Mouse (Mus musculus) liver, embryonic 16.5 days (tissue): ENCODE results near the gene Mvb12b. TPM values are rescaled to one million over a fixed set of nuclear protein-coding genes. Genes with fewer than 3 reads are reported as not detected.

ENCODE experiments used
- ATAC-seq: fragments of 200-750 bp; cut with Nextera tagmentation; 2 replicates; pipeline ENCODE4 v1.8.0; 2017; ENCODE audit warnings: low read depth, mild to moderate bottlenecking, moderate number of reproducible peaks, moderate library complexity
- H3K27ac ChIP-seq: fragments of 300-500 bp; sonication (generic); 2 replicates; pipeline ENCODE4 v1.5.1; 2014; ENCODE audit warnings: mild to moderate bottlenecking, low read length
- H3K27me3 ChIP-seq: fragments of 300-500 bp; sonication (generic); 2 replicates; pipeline ENCODE4 v1.6.1; 2014; ENCODE audit warnings: low read depth, low read length, mixed read lengths; ENCODE audit not compliant: control insufficient read depth, insufficient read depth
- H3K36me3 ChIP-seq: fragments of 300-500 bp; sonication (generic); 2 replicates; pipeline ENCODE4 v1.6.1; 2014; ENCODE audit warnings: mild to moderate bottlenecking; ENCODE audit not compliant: control insufficient read depth, insufficient read depth
- H3K4me1 ChIP-seq: fragments of 300-500 bp; sonication (generic); 2 replicates; pipeline ENCODE4 v1.6.1; 2014; ENCODE audit warnings: low read depth, low read length, mixed read lengths; ENCODE audit not compliant: control insufficient read depth
- H3K4me2 ChIP-seq: fragments of 300-500 bp; sonication (generic); 2 replicates; pipeline ENCODE4 v1.6.1; 2014; ENCODE audit warnings: low read depth, low read length, mixed read lengths
- H3K4me3 ChIP-seq: fragments of 300-500 bp; sonication (generic); 2 replicates; pipeline ENCODE4 v1.5.1; 2014; ENCODE audit warnings: low read depth, mild to moderate bottlenecking, low read length
- H3K9ac ChIP-seq: fragments of 300-500 bp; sonication (generic); 2 replicates; pipeline ENCODE4 v1.6.1; 2014; ENCODE audit warnings: low read depth, low read length
- H3K9me3 ChIP-seq: fragments of 300-500 bp; sonication (generic); replicated peaks from 2 replicates; pipeline ENCODE4 v1.6.1; 2016; ENCODE audit warnings: low read length; ENCODE audit not compliant: control insufficient read depth
- WGBS: fragments of 180-500 bp; shearing (Covaris S2); extraction: QIAGEN DNeasy Blood & Tissue Kit; methylation state at CpG from one replicate; pipeline ENCODE4 v1.1.7; 2014; ENCODE audit not compliant: insufficient replicate concordance; 5-methylcytosine and 5-hydroxymethylcytosine counted together
- polyA plus RNA-seq: library from polyadenylated mRNA; unstranded; fragments of >200 nt; fragmentation: Nextera tagmentation; extraction: Ambion mirVana; gene quantifications from 2 replicates; pipeline ENCODE4 v1.2.1, GENCODE M21; 2015

Mvb12b gene
- polyA plus RNA-seq, 1 experiment from 2014 or later: 11.0 TPM

DNA sequence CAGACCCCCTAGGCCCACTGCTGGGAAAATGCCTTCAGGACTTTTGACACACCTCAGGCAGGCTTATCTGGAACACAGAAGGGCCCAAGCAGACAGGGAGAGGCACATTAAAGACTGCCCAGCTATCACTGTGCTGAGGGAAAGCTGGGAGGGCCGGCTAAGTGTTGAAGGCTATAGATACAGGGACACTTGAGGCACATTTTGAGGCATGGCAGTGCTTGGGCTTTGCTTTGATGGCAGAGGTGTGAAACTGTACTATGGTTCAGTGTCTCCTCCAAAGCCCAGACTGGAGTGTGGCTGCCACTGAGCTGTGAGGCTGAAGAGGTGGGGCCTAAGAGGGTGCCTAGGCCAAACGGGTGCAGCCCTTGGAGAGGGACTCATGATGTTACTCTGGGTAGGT is 44.1 kb downstream of the Mvb12b start:
- Histone ChIP-seq H3K4me3 (peak overlapping the region; percentile 28), H3K9me3 (no peaks in the 10 kb centered on the region), H3K4me2 (peak overlapping the region; percentile 63), H3K4me1 (peaks cover 93% of the 10 kb centered on the region), H3K36me3 (no peaks in the 10 kb centered on the region), H3K9ac (peak overlapping the region; percentile 74), H3K27ac (peak overlapping the region; percentile 100), H3K27me3 (no peaks in the 10 kb centered on the region)
- ATAC-seq: peak; percentile 77
- WGBS: 7% methylated on average over 2 of the region's 2 CpGs

DNA sequence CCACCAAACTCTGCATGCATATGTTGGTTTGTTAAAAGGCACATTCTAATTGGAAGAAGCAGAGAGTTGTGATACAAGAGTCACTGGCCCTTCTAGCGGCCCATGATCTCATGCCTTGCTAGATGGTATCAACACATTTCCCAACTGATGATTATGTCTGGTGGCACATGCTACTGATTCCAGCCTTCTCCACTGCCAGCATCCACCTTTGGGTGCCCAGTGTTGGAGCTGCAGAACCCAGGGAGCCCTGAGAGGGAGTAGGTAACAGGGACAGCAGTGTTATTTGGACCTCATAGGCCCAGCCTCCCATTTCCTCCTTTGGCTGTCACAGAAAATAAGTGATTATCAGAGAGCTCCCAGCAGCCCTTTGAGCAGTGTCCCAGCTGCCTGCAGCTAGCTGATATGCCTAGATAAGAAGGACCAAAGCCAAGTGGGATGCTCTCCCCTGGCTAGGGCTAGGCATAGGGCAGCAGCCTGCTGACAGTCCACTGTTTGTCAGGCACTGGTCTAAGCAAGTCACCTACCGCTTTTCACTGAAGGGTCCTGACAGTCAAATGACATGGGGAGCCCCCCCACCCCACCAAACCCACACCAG is 44.7 kb downstream of the Mvb12b start:
- H3K4me2 ChIP-seq: peak overlapping the region; percentile 63
- H3K4me3 ChIP-seq: peak overlapping the region; percentile 28
- ATAC-seq: peak; percentile 98
- H3K36me3 ChIP-seq: no peaks in the 10 kb centered on the region
- H3K27me3 ChIP-seq: no peaks in the 10 kb centered on the region
- H3K9me3 ChIP-seq: no peaks in the 10 kb centered on the region
- WGBS: 18% methylated on average over 2 of the region's 2 CpGs
- H3K27ac ChIP-seq: peak overlapping the region; percentile 100
- peak overlapping the region; percentile 74 for H3K9ac ChIP-seq
- H3K4me1 ChIP-seq: peaks cover 95% of the 10 kb centered on the region

GRCm38 (mm10) chr2:33841980-33842379 is 45.8 kb downstream of the Mvb12b start:
- Histone ChIP-seq H3K9ac (peak overlapping the region; percentile 60), H3K4me1 (peaks cover 90% of the 10 kb centered on the region), H3K27me3 (no peaks in the 10 kb centered on the region), H3K9me3 (no peaks in the 10 kb centered on the region), H3K4me3 (no peak overlapping the region), H3K4me2 (no peak overlapping the region), H3K36me3 (no peaks in the 10 kb centered on the region), H3K27ac (peak overlapping the region; percentile 100)
- 72% methylated on average over 4 of the region's 4 CpGs for WGBS
- ATAC-seq: no peak

DNA sequence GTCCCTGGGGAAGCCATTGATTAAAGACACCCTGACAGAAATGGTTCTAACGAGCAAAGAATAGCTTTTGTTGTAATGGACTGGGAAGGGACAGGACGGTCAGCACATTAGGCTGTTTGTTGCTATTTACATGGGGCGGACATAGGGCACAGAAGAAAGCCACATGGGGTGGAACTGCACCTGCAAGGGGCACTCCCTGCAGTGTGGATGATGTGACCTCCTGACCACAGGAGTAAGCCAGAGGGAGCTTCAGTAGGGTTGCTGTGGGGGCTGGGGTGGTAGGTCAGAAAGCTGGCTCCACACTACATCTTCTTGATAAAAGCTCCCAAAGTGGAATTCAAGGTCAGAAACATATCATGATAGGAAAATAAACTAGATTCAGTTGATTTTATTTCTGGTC is 47.3 kb downstream of the Mvb12b start:
- no peaks in the 10 kb centered on the region for H3K27me3 ChIP-seq
- peak overlapping the region; percentile 100 for H3K27ac ChIP-seq
- WGBS: 82% methylated on average over 3 of the region's 3 CpGs
- H3K4me3 ChIP-seq: no peak overlapping the region
- 0 out of 2 replicates have a peak overlapping the region, but pooled peaks have one; percentile 19 for H3K9ac ChIP-seq
- no peaks in the 10 kb centered on the region for H3K36me3 ChIP-seq
- H3K4me2 ChIP-seq: no peak overlapping the region
- peaks cover 77% of the 10 kb centered on the region for H3K4me1 ChIP-seq
- ATAC-seq: no peak
- H3K9me3 ChIP-seq: no peaks in the 10 kb centered on the region

DNA sequence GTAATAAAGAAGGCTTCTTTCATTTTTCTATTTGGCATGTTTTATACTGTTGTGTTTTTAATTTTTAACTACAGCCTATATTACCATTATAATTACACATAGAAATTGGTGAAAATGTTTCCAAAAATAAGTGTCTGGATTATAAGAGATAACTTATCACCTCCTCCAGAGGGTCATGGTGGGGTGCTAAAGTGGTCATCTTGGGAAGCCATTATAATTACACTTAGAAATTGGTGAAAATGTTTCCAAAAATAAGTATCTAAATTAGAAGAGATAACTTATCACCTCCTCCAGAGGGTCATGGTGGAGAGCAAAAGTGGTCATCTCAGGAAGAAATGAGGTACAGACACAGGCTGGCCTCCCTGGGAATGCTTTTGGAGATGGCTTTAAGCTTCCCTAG is 48.5 kb downstream of the Mvb12b start:
- ATAC-seq: no peak
- Histone ChIP-seq H3K27ac (peak overlapping the region; percentile 100), H3K4me3 (no peak overlapping the region), H3K9me3 (no peaks in the 10 kb centered on the region), H3K36me3 (no peaks in the 10 kb centered on the region), H3K27me3 (no peaks in the 10 kb centered on the region), H3K4me2 (peak overlapping the region; percentile 19; the same call in 1 of the 2 replicates), H3K4me1 (peaks cover 64% of the 10 kb centered on the region), H3K9ac (peak overlapping the region; percentile 43)

GRCm38 (mm10) chr2:33837297-33837696 is 50.4 kb downstream of the Mvb12b start:
- Histone ChIP-seq H3K27me3 (no peaks in the 10 kb centered on the region), H3K9me3 (no peaks in the 10 kb centered on the region), H3K36me3 (no peaks in the 10 kb centered on the region), H3K9ac (no peak overlapping the region), H3K4me3 (no peak overlapping the region), H3K27ac (peak overlapping the region; percentile 43; the same call in 1 of the 2 replicates), H3K4me2 (no peak overlapping the region), H3K4me1 (peaks cover 47% of the 10 kb centered on the region)
- no peak for ATAC-seq
- 88% methylated on average over 6 of the region's 6 CpGs for WGBS

DNA sequence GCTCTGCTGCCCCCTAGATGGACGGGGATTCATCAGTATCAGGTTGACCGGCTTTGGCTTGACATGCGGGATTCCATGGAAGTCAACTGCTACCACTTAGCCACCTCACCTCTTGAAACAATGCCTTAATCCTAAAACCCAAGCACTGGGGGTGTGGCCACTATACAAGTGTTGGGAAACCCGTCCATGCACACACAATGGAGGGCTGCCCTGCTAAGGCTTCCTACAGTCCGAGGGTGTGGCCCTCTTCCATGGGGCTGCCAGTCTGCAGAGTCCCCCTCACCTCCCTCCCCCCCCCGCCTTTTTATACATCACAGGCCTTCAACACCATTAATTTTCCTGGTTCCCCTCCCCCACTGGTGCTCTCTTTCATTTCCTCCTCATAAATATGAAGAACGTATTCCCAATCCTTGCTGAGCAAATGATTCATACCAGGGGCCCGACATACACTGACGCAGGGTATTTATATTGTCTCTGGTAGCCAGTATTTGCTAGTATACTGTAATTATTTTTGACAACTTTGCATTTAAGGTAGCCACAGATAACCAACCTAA is 51.0 kb downstream of the Mvb12b start:
- H3K9me3 ChIP-seq: no peaks in the 10 kb centered on the region
- H3K9ac ChIP-seq: no peak overlapping the region
- no peaks in the 10 kb centered on the region for H3K27me3 ChIP-seq
- no peak overlapping the region for H3K4me3 ChIP-seq
- H3K36me3 ChIP-seq: no peaks in the 10 kb centered on the region
- H3K27ac ChIP-seq: no peak overlapping the region
- ATAC-seq: no peak
- H3K4me1 ChIP-seq: peaks cover 41% of the 10 kb centered on the region
- no peak overlapping the region for H3K4me2 ChIP-seq
- 87% methylated on average over 9 of the region's 9 CpGs for WGBS

GRCm38 (mm10) chr2:33835038-33835437 is 52.7 kb downstream of the Mvb12b start:
- H3K9me3 ChIP-seq: no peaks in the 10 kb centered on the region
- no peak overlapping the region for H3K27ac ChIP-seq
- no peak overlapping the region for H3K9ac ChIP-seq
- H3K4me3 ChIP-seq: no peak overlapping the region
- no peak for ATAC-seq
- 79% methylated on average over 8 of the region's 8 CpGs for whole genome bisulfite sequencing
- H3K4me1 ChIP-seq: peaks cover 24% of the 10 kb centered on the region
- no peaks in the 10 kb centered on the region for H3K36me3 ChIP-seq
- no peak overlapping the region for H3K4me2 ChIP-seq
- no peaks in the 10 kb centered on the region for H3K27me3 ChIP-seq

DNA sequence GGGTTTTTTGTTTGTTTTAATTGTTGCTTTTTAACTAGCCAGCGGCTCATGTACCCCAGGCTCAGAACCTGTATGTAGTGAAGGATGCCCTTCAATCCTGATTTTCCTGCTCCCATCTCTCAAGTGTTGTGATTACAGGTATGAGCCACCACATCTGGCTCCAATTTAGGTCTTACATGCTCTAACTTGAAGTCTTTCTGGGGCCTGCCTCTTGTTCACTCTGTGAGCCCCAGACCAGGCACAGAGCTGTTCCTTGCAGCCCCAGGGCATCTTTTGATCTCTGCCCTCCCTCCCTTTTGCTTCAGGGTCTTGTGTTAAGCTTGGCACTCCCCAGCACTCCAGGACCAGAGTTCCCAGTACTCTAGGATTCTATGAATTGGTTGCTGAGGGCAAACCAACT is 53.8 kb downstream of the Mvb12b start:
- no peak overlapping the region for H3K9ac ChIP-seq
- H3K36me3 ChIP-seq: no peaks in the 10 kb centered on the region
- H3K27me3 ChIP-seq: no peaks in the 10 kb centered on the region
- H3K4me2 ChIP-seq: no peak overlapping the region
- no peak for ATAC-seq
- no peak overlapping the region for H3K27ac ChIP-seq
- no peaks in the 10 kb centered on the region for H3K9me3 ChIP-seq
- peaks cover 14% of the 10 kb centered on the region for H3K4me1 ChIP-seq
- H3K4me3 ChIP-seq: no peak overlapping the region
- WGBS: 70% methylated on average over 1 of the region's 1 CpGs
